Mouse (Mus musculus): Measurements from ENCODE around the gene Wscd2.
"Not testable (repeated sequence)": the region's sequence is repeated elsewhere in the genome, so short reads cannot be mapped to it uniquely, and the experiment has no call there.

The Wscd2 gene

DNA sequence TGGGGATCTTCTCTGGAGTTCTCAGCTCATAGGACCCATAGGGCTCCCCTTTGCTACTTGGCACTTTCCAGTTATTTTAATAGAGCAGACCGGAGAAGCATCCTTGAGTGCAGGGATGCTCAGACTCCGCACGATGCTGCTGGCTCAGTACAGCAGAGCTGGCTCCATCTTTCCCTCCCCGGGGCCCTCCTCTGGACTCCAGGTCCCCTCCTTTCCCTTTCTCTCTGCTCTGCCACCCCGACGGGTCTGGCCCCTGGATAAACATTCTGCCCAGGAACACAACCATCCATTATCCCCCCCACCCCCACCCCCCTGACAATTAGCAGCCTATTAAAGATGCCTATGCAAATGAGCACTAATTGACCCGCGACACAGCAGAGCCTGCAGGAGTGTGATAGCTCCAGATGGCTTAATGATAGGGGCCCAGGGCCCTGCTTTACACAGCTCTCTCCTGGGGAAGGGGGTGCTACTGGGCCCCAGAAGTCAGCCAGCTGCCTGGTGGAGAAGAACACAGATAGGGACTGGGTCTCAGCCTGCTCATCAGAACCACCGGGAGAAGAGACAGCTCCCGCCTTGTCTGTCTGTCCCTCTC lies 52.8 kb downstream of the Wscd2 start:
- DNase-seq, result no peak

DNA sequence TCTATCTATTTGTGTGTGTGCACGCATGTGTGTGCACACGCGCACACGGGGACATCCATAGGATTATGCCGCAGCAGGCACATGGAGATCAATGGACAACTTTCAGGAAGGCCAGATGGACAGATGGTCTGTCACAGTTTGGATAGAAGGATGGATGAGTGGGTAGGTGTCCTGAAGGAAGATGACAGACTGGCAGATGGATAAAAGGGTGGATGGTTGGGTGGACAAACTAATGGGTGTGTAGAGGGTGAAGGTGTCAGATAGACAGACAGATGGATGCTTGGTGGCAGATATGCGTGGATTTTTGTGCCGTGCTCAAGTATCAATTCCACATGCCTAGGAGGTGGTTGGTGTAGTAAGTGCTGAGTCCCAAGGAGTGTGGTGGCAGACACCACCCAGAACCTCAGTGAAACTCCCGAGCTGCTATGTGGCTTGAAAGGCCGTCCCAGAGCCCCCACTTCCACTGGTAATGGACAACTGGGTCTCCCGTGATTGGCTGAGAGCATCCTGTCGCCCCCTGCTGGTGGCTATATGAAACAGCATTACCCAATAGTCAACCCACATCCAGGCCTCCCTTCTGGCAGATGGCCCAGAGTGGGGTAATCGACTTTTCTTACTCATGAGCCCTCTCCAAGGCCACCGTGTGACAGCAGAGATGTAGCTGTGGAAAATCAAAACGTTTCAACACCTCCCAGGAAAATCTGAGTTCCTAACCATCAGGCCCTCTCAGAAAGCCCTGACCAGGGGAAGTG lies 58.0 kb downstream of the Wscd2 start:
- DNase-seq, result peak; percentile 64

DNA sequence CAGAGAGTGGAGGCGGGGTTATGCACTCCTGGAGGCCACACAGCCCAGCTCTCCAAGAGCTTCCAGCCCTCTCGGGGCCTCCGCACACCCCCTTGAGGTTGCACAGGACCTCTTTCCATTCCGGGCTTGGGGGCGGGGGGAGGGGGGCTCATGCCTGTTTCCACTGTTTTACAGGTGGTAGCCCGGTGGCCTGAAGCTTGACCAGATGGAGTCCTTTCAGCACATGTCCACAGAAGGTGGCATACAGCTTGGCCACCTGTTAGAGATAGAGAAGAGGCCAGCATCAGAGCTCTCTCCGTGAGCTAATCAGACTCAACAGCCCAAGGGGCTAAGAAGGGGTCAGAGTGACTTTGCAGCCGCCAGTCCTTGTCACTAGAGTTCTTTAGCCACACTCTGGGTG lies 60.1 kb downstream of the Wscd2 start:
- DNase-seq, result no peak

DNA sequence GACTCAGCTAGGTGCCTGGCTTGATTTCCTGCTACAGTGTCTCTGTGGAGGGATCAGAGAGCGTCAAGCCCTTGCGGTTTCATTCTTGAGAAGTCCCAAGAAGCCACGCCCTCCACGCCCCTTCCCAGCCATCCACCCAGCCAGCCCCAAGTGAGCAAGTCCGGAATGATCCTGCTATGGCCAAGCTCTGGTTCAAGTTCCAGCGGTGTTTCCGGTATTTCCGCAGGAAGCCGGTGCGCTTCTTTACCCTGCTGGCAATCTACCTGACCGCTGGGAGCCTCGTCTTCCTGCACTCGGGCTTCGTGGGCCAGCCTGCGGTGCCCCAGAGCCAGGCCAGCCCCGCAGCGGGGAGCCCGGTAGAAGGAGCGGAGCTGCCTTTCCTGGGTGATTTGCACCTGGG lies 60.6 kb downstream of the Wscd2 start:
- DNase-seq, result no peak

DNA sequence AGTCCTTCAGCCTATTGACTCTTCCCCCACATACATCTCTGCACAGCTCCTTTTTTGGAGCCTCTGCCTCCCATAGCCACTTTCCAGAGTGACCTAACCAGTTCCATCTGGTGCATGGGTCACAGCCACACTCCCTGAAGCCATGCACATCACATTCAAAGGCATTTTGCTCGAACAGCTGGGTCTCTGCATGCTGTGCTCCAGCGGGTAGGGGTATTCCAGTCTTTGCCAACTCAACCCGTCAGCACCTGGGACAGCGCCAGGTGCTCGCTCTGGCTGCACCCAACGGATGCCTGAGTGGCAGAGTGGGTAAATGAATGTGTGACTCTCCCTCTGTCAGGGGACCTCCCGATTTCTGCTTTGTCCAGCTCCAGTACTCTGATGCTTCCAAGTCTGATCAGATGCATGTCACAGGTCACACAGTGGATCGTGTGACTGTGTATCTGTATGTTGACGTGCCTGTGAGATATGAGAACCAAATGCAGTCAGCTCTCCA lies 63.3 kb downstream of the Wscd2 start:
- no peak for DNase-seq

DNA sequence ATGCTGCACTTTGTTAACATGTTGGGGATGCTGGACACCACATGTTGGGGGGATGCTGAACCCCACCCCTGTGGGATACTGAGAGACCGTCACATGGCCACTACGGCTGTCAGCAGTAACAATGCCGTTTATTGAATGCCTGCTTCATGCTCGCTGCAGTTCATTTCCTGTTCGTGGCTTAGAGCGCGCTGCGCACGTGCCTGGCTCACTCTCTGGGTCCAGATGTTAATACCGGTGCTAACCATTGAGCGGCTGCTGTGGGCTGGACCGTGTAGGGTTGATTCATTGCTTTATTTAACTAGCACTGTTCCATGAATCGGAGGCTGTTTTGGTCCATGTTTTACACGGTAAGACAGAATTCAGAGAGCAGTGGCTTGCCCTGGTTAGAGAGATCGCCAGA lies 64.0 kb downstream of the Wscd2 start:
- DNase-seq, result no peak

DNA sequence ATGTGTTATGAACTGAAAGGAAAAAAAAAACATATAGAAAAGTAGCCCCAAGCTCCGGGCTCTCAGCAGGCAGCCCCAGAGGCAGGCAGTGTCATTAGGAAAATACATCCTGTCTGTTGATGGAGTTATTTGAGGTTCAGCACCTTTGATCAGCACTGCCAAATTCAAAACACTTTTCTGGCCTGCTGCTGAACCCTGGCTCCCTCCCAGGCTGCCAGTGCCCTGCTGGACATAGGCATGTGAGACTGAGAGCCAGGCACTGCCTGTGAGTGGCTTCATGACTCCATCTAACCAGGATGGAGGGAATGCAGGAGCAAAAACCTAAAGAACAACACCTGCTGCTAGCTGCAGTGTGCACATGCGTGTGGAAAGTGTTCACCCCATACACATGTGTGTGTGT lies 64.4 kb downstream of the Wscd2 start:
- no peak for DNase-seq

DNA sequence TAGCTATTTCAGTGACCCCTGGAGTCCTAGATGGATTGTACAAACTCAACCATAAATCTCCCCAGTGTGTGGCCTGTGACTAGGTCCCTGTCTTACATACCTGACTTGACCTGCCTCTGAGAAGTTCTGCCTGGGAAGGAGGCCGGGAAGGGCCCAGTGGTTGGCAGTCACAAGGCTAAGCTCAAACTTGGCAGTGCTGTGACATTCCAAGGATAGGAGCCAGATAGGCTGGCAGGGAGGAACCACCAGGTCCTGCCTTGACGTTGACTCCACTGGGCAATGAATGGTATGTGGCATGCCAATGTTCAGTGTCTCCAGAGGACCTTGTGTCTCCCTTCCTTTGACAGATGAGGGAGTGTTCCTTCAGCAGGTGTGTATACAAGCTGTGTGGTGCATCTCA lies 65.6 kb downstream of the Wscd2 start:
- no peak for DNase-seq

DNA sequence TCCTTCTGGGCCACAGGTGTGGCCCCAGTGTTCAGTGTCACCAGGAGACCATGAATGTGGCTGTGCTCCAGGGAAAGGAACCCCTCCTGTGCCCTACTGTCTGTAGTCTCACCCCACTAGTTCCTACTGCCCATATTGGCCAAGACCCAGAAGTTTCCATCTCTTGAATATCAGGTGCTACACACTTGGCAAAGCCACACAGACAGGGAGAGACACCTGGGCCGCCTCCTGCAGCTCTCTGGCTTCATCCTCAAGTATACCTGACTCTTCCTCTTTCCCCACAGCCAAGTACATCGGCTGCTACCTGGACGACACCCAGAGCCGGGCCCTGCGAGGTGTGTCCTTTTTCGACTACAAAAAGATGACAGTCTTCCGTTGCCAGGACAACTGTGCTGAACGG lies 67.9 kb downstream of the Wscd2 start:
- no peak for DNase-seq

DNA sequence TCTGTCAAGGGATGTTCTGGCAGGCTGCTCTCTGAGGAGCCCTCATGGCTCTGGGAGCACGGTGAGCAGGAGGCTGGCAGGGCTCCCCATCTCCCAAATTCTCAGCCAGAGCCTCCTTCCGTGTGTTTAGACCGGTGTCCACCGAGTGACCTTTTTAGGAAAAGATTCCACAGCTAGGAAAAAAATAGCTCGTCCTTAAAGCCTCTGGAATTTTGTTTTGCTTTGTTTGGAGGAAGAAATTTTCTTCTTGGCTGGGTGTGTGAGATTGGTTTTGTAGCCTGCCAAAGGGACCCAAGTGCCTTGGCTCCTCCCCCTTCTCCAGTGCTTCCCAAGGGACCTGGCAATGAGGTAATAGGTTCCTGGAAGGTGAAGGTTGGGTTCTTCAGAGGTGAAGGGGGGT lies 69.5 kb downstream of the Wscd2 start:
- no peak for DNase-seq

DNA sequence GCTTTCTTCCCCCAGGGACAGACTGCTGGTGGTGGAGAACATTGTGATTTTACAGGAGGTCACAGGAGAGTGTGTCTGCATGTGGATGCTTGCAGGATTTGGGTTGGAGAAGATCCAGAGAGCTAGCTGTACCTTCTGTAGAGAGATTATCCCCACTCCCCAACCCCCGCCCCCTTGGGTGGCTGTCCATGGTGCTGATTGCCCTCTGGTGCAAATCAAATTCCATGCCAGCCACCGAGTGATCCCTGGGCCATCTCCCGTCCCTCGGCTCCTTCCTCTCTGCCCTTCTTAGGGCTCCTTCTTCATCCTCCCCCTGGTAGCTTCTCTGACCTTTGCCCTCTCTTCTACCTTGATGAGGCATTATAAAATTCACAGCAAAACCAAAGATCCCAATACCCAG lies 74.3 kb downstream of the Wscd2 start:
- no peak for DNase-seq

DNA sequence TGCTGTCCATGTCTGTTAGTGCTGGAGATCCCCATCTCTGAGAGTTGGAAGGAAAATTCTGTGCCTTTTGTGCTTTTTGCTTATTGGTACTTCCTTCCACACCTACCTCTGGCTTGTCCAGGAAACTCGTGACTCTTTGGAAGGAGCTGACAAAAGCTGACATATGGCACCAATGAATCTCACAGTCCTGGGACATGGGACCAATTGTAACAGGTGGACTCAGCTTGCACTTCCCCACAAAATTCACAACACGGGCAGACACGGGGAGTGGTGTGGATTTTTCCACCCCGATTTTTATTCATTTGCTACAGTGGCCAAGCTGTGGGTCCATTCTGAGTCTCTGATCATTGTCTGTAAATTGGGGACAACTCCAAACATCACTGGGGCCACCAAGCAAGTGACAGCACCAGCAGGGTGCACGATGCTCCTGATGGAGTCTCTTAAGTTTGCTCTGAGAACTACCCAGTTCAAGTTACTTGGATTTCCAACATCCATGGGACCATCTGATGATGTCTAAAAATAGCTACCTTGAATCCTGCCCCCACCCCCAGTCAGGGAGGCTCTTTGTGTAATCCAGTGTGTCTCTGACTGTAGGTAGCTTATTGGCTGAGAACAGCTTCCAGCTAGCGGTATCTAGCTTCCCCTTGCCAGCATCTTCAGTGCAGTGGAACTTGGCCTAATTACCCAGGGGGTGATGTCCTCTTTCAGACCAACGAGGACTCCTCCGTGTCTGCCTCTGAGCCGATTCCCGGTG lies 75.1 kb downstream of the Wscd2 start:
- no peak for DNase-seq

DNA sequence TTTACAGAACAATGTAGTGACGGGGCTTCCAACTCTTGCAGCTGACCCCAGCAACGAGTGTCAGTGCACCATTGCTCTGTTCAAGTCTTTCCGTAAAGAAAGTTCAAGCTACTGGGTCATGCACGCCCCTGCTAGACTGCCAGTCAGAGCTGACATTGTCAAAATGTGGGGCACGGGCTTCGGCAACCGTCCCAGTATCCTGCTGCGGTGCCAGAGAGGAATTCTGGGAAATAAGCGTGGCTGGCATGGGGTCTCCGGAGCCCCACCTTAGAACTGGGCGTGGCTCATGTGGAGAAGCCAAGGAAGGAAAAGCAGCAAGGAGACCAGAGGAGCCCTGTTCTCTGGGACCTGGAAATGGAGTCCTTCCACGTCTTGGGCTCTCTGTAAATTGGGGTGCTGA lies 75.7 kb downstream of the Wscd2 start:
- DNase-seq, result no peak

DNA sequence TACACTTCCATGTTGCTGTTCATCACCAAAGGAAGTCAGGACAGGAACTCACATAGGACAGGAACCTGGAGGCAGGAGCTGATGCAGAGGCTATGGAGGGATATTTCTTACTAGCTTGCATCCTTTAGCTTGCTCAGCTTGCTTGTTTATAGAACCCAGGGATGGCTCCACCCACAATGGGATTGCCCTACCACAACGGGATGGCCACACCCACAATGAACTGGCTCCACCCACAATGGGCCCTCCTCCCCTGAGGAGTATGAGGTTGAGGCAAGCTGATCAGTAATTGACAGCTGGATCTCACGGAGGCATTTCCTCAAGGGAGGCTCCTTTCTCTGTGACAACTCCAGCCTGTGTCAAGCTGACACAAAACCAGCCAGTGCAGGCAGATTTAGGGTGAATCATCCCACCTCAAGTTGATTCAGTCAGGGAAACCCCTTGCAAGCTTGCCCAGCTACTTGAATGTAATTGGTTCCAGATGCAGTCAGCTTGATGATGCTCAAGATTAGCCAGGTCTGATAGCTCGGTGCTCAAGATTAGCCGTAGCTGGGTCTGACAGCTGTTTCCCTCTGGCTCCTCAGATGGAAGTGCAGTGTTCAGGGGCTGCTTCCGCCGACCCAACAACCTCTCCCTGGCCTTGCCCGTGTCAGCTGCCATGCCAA lies 80.1 kb downstream of the Wscd2 start:
- DNase-seq, result no peak

DNA sequence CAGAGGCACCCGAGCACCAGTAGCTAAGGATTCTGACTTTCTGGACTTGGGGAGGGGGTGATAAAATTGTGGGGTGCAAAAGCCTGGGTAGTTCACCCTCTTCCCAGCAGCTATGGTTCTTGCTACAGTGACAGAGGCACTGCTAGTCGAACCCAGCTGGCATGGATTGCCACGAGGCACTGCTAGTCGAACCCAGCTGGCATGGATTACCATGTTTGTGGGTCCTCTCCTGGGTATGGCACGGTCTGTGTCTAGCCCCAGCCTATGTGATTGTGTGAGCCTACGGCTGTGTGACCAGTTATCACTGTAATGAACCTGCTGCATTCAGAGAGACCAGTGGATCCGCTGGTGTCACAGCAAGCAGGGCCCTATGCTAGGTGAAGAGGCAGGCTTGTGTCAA lies 87.4 kb downstream of the Wscd2 start:
- no peak for DNase-seq

DNA sequence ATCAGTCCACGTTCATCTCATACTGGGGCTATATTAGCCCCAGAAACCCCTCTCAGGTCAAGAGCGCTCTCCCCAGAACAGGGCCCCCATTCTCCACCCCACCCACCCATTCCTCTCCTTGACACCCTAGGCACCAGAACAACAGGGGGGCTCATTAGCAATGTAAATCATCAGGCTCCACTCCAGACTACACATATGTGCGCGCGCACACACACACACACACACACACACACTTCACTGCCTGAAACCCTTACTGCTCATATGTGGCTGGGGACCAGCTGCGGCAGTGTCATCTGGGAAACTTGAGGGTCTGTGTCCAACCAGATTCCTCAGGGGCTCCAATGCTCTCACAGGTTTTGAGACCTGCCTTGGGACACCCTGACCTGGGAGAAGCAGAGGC lies 88.3 kb downstream of the Wscd2 start:
- no peak for DNase-seq

DNA sequence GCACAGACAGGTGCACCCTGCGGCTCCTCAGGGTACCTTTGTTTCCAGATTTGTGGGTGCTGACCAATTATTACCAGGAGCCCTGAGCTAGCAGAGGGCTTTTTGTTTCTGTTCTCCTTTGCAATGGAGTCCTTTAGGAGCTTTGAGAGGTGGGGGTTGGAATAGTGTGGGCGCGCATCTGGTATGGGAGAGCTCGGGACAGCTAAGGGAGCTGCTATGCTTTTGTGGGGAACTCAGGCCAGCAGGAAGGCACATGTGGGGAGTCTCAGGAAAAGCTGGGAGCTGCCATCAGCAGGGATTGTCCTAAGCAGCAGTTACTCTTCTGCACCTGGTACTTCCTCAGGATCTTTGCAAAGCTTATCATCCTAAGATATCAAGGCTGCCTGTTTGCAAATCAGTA lies 89.0 kb downstream of the Wscd2 start:
- peak; percentile 58 for DNase-seq

DNA sequence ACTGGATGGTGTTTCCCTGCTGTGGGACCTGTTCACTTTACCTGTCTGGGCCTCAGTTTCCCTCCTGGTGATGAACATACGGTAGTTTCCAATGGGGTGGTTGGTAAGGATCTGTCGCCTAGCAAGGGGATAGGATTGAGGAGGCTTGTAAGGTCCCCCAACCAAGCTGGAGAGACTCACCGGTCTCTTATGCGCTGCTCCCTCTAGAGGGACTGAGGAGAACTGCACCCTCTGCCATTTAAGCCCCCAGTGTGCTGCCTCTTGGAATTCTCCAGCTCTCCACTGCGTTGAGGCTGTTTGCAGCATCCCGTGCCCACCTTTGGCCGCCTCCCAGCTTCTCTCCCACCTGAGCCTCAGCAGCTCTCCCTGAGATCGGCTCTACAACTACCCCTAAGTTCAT lies 90.1 kb downstream of the Wscd2 start:
- no peak for DNase-seq

DNA sequence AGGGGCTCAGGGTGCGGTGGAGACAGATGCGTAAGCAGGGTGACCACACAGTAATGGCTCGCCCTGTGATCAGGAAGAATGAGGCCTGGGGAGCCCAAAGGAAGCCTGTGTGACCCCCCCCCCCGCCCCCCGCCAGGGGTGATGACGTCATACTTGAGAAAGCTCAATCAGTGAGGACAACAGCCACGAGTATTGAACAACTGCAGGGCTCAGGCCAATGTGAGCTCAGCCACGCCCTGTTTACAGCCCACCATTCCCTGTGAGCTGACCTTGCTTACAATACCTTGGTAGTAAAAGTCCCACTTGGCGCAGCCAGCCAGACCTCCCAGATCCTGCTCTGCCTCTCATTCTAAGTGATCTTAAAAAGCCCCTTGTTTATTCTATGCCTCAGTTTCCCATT lies 90.7 kb downstream of the Wscd2 start:
- no peak for DNase-seq

DNA sequence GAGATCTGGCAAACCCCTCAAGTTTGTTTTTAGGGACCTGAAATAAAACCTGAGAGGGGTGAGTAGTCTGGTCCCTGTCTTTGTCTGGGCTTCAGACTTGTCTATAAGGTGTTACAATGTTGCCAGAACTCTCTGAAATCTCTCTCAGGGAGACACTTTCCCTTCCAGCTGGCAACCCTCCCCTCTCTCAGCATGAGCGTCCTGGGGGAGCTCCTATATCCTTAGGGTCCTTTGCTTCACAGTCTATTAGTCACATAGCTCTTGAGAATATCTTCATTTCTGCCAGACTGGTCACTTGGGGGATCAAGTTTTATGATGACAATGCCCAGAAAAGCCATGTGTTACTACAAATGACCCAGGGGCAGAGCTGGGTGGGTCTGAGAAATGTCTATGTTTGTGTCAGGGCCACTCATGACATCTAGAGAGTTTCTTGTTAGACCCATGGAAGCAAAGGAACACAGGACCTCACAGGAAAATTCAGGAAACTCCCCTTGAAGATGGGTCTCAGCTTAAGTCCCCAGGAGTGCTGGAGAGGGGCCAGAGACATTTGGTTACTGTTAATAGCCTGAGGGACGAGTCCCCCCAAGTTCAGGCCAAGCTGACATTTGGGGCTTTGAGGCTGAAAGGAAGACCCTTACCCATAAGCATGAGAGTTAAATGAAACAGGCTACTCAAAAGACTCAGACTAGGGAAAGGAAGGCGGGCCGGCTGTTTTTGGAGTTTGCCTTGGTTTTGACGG lies 93.5 kb downstream of the Wscd2 start:
- DNase-seq, result no peak

DNA sequence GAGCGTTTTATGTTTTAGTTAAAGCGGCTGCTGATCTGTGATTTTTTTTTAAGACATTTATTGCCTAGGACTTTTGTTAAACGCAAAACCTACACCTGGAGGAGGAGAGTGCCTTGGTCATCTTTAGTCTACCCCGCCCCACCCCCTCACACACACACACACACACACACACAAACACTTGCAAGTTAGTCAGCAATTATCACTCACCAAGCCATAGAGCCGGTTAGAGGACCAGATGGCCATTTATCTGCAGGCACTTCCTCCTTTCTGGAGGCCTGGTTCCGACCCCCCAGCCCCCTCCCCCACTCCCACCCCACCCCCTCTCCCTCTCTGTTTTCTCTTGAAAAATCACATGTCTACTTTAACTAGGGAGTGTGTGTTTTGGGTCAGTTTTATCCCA lies 94.3 kb downstream of the Wscd2 start:
- no peak for DNase-seq

DNA sequence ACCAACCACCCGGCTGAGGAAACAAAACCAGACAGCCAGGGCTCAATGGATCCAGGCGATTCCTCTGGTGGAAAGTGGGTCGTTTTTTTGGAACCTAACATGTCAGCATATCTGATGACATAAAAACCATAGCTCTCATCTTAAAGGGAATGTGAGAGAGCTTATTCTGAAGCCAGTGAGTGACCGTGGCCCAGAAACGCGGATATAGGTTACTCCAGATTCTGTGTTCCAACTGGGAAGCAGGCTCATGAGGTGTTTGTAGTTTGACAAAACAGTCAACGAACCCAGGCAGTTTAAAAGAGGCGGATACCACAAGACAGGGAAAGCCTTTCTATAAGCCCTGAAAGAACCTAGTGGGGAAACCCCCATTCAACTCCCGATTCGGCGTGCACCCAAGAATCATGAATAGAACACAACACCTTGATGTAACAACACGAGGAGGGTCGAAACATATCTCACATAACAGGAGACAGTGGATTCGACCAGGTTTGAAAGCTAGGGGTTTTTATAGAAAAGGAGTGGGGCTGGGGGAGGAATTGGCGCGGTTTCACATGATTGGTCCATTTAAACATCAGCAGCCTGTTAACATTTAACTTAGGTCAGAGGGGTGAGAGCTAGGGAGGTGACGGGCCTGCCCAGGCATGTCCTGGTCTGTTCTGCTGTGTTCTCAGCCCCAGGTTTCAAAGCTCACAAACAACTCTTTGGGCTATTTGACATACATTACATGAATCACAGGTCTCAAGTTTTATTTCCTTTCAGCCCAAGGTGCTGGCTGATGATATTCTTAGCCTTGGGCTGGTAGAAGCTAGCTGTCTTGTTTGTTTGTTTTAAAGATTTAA lies 95.7 kb downstream of the Wscd2 start:
- DNase-seq, result not testable (repeated sequence)

All from right cerebral cortex, adult 18-20 months (tissue).